Mouse (Mus musculus): ENCODE data around the gene Farsa. TPM values are rescaled to one million over a fixed set of nuclear protein-coding genes. Genes with fewer than 3 reads are reported as not detected.
"Not testable (repeated sequence)": the region's sequence is repeated elsewhere in the genome, so short reads cannot be mapped to it uniquely, and the experiment has no call there.

The Farsa gene
- polyA plus RNA-seq, 1 experiment from 2014 or later: 126 TPM

DNA sequence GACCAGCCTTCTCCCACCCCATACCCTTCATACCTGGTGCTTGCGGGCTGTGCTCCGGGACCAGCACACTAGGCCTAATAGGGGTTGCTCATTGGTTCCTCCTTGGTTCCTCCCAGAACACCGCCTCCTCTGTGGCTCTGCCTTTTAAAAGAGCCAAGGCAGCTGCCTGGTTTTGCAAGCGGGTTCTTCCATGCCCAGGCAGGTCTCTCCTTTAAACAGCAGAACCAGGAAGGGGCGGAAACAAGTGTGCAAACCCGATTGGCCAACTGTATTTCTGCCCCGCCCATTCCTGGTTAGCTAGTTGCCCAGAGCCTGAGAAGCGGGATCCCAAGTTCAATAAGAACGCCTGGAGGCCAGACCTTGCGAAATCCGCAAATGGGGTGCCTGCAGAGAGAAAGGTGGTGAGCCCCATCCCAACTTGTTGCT lies 36.9 kb downstream of the Farsa start, which contains the start of gene Gcdh:
Gene Gcdh, minus strand, starts transcription at position 213 of the 426 bp plus-strand sequence.
- Histone ChIP-seq H3K9me3 (no peaks in the 10 kb centered on the region), H3K9ac (peak within 1 kb of the TSS; percentile 73), H3K4me2 (peak within 1 kb of the TSS; percentile 76), H3K4me3 (peak within 1 kb of the TSS; percentile 78), H3K27ac (peak within 1 kb of the TSS; percentile 54), H3K4me1 (peaks cover 16% of the 10 kb centered on the region), H3K27me3 (replicated peaks) (no peaks in the 10 kb centered on the region), H3K36me3 (replicated peaks) (0 out of 2 replicates have a peak, but pooled peaks cover 3% of the 10 kb centered on the region)
- peak; percentile 99 for ATAC-seq (replicated peaks)
- WGBS: under 1% methylated on average over 11 of the region's 11 CpGs

- peaks cover 16% of the 10 kb centered on the region for H3K4me1 ChIP-seq
- H3K27ac ChIP-seq: no peak overlapping the region
- no peak overlapping the region for H3K4me2 ChIP-seq
- H3K9ac ChIP-seq: no peak overlapping the region
- no peak for ATAC-seq (replicated peaks)
- H3K27me3 ChIP-seq (replicated peaks): no peaks in the 10 kb centered on the region
- no peak overlapping the region for H3K4me3 ChIP-seq
- no peaks in the 10 kb centered on the region for H3K36me3 ChIP-seq (replicated peaks)
- no peaks in the 10 kb centered on the region for H3K9me3 ChIP-seq
- 90% methylated on average over 5 of the region's 5 CpGs for WGBS
Measured at GRCm38 (mm10) chr8:84895963-84896362, 39.2 kb downstream of the Farsa start.

- WGBS: 72% methylated on average over 4 of the region's 4 CpGs
- Histone ChIP-seq H3K4me1 (peaks cover 13% of the 10 kb centered on the region), H3K4me3 (no peak overlapping the region), H3K9me3 (no peaks in the 10 kb centered on the region), H3K36me3 (replicated peaks) (no peaks in the 10 kb centered on the region), H3K27ac (no peak overlapping the region), H3K4me2 (no peak overlapping the region), H3K9ac (no peak overlapping the region), H3K27me3 (replicated peaks) (peaks cover 9% of the 10 kb centered on the region)
- no peak for ATAC-seq (replicated peaks)
Measured at GRCm38 (mm10) chr8:84901071-84901470, 44.3 kb downstream of the Farsa start.

DNA sequence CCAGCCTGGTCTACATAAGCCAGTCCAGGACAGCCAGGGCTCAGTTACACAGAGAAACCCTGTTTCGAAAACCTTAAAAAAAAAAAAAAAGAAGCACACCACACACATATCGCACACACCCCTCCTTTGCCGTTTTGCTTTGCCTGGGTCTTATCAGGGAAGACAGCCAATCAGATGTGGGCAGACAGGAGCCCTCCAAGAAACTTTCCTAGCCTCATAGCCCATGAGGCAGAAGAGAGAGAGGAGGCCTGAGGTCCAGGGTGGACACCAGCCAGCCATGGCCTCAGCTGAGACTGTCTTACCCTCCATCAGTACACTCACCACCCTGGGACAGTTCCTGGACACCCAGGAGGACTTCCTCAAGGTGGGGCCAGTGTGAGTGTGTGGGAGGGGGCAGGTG lies 45.0 kb downstream of the Farsa start, which contains the start of gene Klf1:
Gene Klf1, plus strand, starts transcription at position 177 of the 400 bp plus-strand sequence.
- H3K9ac ChIP-seq: peak within 1 kb of the TSS; percentile 46
- peak within 1 kb of the TSS; percentile 48 for H3K4me3 ChIP-seq
- no peaks in the 10 kb centered on the region for H3K9me3 ChIP-seq
- no peak for ATAC-seq (replicated peaks)
- H3K27me3 ChIP-seq (replicated peaks): peaks cover 9% of the 10 kb centered on the region
- H3K27ac ChIP-seq: no peak within 1 kb of the TSS
- H3K4me1 ChIP-seq: peaks cover 13% of the 10 kb centered on the region
- H3K4me2 ChIP-seq: peak within 1 kb of the TSS; percentile 98
- H3K36me3 ChIP-seq (replicated peaks): no peaks in the 10 kb centered on the region
- 76% methylated on average over 3 of the region's 3 CpGs for WGBS

DNA sequence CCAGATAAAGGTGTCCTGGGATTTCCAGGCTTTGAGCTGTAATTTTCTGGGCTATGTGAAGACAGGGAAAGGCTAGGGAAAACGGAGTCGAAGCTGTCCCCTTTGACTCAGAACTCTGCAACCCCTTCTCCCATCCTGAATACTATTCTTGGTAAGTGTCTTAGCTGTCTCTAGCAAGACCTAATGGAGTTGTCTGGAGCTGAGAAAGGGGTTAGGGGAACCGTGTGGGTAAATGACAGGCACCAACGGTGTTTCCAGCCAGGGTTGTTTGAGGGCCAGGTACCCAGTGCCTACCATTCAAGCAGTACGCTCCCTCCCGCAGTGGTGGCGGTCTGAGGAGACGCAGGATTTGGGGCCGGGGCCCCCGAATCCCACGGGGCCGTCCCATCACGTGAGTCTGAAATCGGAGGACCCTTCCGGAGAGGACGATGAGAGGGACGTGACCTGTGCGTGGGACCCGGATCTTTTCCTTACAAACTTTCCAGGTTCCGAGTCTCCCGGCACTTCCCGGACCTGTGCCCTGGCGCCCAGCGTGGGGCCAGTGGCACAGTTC lies 45.7 kb downstream of the Farsa start:
- Histone ChIP-seq H3K4me1 (peaks cover 13% of the 10 kb centered on the region), H3K27ac (no peak overlapping the region), H3K4me3 (peak overlapping the region; percentile 48), H3K9me3 (no peaks in the 10 kb centered on the region), H3K4me2 (peak overlapping the region; percentile 98), H3K27me3 (replicated peaks) (peaks cover 9% of the 10 kb centered on the region), H3K36me3 (replicated peaks) (no peaks in the 10 kb centered on the region), H3K9ac (peak overlapping the region; percentile 46)
- ATAC-seq (replicated peaks): 0 out of 2 replicates have a peak, but pooled peaks have one; percentile 2
- WGBS: 4% methylated on average over 24 of the region's 24 CpGs

GRCm38 (mm10) chr8:84902920-84903661 lies 46.3 kb downstream of the Farsa start:
- Histone ChIP-seq H3K4me1 (peaks cover 13% of the 10 kb centered on the region), H3K4me2 (peak overlapping the region; percentile 98), H3K27me3 (replicated peaks) (peaks cover 9% of the 10 kb centered on the region), H3K9me3 (no peaks in the 10 kb centered on the region), H3K36me3 (replicated peaks) (no peaks in the 10 kb centered on the region), H3K9ac (peak overlapping the region; percentile 46), H3K27ac (no peak overlapping the region), H3K4me3 (peak overlapping the region; percentile 48)
- peak; percentile 75 for ATAC-seq (replicated peaks)
- under 1% methylated on average over 68 of the region's 68 CpGs for WGBS

DNA sequence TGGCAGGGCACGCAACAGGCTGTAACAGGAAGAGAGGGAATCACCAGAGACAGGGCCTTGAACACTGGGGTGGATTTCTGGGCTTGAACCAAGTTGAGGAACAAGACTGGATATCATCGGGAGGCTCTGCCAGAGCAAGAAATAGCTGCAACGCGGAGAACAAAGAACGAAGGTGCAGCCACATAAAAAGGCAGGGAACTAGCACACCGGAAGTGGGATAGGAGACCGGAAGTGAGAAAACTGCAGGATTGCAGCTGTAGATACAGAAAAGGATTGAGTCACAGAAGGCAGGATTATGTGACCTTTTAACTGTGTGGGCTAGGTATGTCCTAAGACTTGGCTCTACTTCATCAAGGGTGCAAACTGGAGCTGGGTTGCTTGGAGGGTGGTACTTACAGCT lies 47.6 kb downstream of the Farsa start:
- no peak overlapping the region for H3K27ac ChIP-seq
- no peaks in the 10 kb centered on the region for H3K36me3 ChIP-seq (replicated peaks)
- peaks cover 11% of the 10 kb centered on the region for H3K27me3 ChIP-seq (replicated peaks)
- H3K9ac ChIP-seq: no peak overlapping the region
- ATAC-seq (replicated peaks): no peak
- no peak overlapping the region for H3K4me2 ChIP-seq
- no peak overlapping the region for H3K4me3 ChIP-seq
- peaks cover 24% of the 10 kb centered on the region for H3K4me1 ChIP-seq
- 88% methylated on average over 7 of the region's 7 CpGs for WGBS
- H3K9me3 ChIP-seq: no peaks in the 10 kb centered on the region

DNA sequence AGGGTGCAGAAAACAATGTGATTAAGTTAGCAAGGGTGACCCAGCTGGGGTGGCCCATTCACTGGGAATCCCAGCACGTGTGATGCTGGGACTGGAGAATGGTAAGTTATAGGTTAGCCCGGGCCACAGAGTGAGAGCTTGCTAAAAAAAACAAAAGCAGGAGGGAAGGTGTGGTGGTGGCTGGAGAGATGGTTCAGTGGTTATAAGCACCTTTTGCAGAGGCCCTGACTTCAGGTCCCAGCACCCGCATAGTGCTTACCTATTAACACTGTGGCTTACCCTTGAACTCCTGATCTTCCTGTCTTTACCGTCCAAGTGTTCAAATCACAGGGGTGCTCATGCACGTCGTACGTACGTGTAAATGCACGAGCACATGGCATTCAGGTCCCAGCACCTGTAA lies 50.2 kb downstream of the Farsa start:
- H3K4me2 ChIP-seq: no peak overlapping the region
- H3K4me3 ChIP-seq: no peak overlapping the region
- peaks cover 21% of the 10 kb centered on the region for H3K27me3 ChIP-seq (replicated peaks)
- no peak overlapping the region for H3K9ac ChIP-seq
- WGBS: 92% methylated on average over 9 of the region's 9 CpGs
- H3K9me3 ChIP-seq: no peaks in the 10 kb centered on the region
- peaks cover 7% of the 10 kb centered on the region for H3K36me3 ChIP-seq (replicated peaks)
- ATAC-seq (replicated peaks): no peak
- no peak overlapping the region for H3K27ac ChIP-seq
- H3K4me1 ChIP-seq: peaks cover 24% of the 10 kb centered on the region

DNA sequence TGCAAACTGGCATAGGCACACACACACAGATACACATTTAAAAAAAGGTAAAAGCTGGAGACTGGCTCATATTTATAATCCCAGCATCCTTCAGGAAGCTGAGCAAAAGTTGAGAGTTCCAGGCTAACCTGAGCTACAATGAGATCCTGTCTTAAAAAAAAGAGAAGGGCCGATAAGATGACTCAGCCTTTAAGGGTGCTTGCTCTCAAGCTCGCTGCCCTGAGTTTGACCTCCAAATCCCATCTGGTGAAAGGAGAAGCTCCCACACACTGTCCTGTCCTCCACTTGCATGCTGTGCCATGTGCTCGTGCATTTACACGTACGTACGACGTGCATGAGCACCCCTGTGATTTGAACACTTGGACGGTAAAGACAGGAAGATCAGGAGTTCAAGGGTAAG lies 50.7 kb downstream of the Farsa start:
- no peak overlapping the region for H3K4me3 ChIP-seq
- H3K4me2 ChIP-seq: no peak overlapping the region
- H3K27me3 ChIP-seq (replicated peaks): peaks cover 26% of the 10 kb centered on the region
- no peak for ATAC-seq (replicated peaks)
- peaks cover 12% of the 10 kb centered on the region for H3K36me3 ChIP-seq (replicated peaks)
- 79% methylated on average over 8 of the region's 8 CpGs for WGBS
- H3K9me3 ChIP-seq: no peaks in the 10 kb centered on the region
- no peak overlapping the region for H3K27ac ChIP-seq
- no peak overlapping the region for H3K9ac ChIP-seq
- peaks cover 23% of the 10 kb centered on the region for H3K4me1 ChIP-seq

DNA sequence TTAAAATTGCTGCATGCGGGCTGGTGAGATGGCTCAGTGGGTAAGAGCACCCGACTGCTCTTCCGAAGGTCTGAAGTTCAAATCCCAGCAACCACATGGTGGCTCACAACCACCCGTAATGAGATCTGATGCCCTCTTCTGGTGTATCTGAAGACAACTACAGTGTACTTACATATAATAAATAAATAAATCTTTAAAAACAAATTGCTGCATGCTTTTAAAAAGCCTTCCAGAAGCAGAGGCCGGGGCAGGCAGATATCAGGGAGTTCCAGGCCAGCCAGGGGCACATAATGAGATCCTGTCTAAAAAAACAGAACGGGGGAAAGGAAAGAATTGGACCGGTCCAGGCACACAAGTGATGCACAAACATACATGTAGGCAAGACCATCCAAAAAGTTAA lies 51.2 kb downstream of the Farsa start:
- peak overlapping the region; percentile 33 for H3K4me3 ChIP-seq
- H3K4me1 ChIP-seq: peaks cover 21% of the 10 kb centered on the region
- H3K9ac ChIP-seq; H3K9me3 ChIP-seq; H3K27ac ChIP-seq; ATAC-seq (replicated peaks): not testable (repeated sequence)
- peaks cover 24% of the 10 kb centered on the region for H3K27me3 ChIP-seq (replicated peaks)
- WGBS: 23% methylated on average over 7 of the region's 7 CpGs
- peak overlapping the region; percentile 50 for H3K4me2 ChIP-seq
- peaks cover 16% of the 10 kb centered on the region for H3K36me3 ChIP-seq (replicated peaks)

GRCm38 (mm10) chr8:84908421-84909161 lies 51.8 kb downstream of the Farsa start, which contains the start of gene Dnase2a:
Dnase2a (plus strand) TSS chr8:84908560.
- 2% methylated on average over 45 of the region's 45 CpGs for WGBS
- peak within 1 kb of the TSS; percentile 17; the same call in 1 of the 2 replicates for H3K9ac ChIP-seq

More at GRCm38 (mm10) chr8:84908421-84909161, 51.8 kb downstream of the Farsa start, which contains the start of gene Dnase2a:
- Histone ChIP-seq H3K27me3 (replicated peaks) (peaks cover 24% of the 10 kb centered on the region), H3K36me3 (replicated peaks) (peaks cover 20% of the 10 kb centered on the region), H3K4me3 (peak within 1 kb of the TSS; percentile 33), H3K9me3 (no peaks in the 10 kb centered on the region), H3K4me2 (peak within 1 kb of the TSS; percentile 50), H3K27ac (no peak within 1 kb of the TSS), H3K4me1 (peaks cover 17% of the 10 kb centered on the region)
- ATAC-seq (replicated peaks): peak; percentile 65

All from midbrain, embryonic 15.5 days (tissue).